Mouse (Mus musculus) T-helper 17 cell (primary cell): ENCODE measurements around the gene Fbxl5.

Experiments
- in situ Hi-C, 2 experiments: fragments of 300-600 bp; cut with MboI, MseI; formaldehyde crosslinking; loops; 1 replicate in 1 of 2; 2 replicates in 1 of 2; pipeline ENCODE4 v1.15.1; 2025; ENCODE audit warnings: high pct_unique_total_duplicates in 2 of 2

Fbxl5 gene

GRCm38 (mm10) chr5:43699240-43699639 lies 122.2 kb downstream of the Fbxl5 start:
- in situ Hi-C loops = loop anchor here in 1 of 2 experiments (5.0 to 10.0 kb wide), 2 partner anchors 47 to 356 kb away; no protein-coding TSS in a partner anchor

GRCm38 (mm10) chr5:43697133-43697532 lies 124.3 kb downstream of the Fbxl5 start:
- in situ Hi-C loops = loop anchor here in 1 of 2 experiments (5.0 to 10.0 kb wide), 2 partner anchors 45 to 358 kb away; no protein-coding TSS in a partner anchor
